Mouse (Mus musculus) C2C12 (cell line): Measurements from ENCODE around the gene Pcsk5.

Experiments
- CEBPB ChIP-seq: IDR thresholded peaks from one replicate; pipeline ENCODE4 v1.6.1; 2011; ENCODE audit warnings: low read depth, mild to moderate bottlenecking, control low read depth, moderate library complexity
- CTCF ChIP-seq: IDR thresholded peaks from one replicate; pipeline ENCODE4 v1.5.1; 2011; ENCODE audit not compliant: control insufficient read depth, insufficient read depth, insufficient read length
- MAX ChIP-seq: IDR thresholded peaks from one replicate; pipeline ENCODE4 v1.6.1; 2011; ENCODE audit warnings: mild to moderate bottlenecking, control low read depth
- MYOG ChIP-seq: IDR thresholded peaks from one replicate; pipeline ENCODE4 v1.6.1; 2011; ENCODE audit not compliant: control insufficient read depth, insufficient read length; ENCODE audit errors: extremely low read depth
- USF1 ChIP-seq: IDR thresholded peaks from one replicate; pipeline ENCODE4 v1.6.1; 2011; ENCODE audit warnings: low read depth, mild to moderate bottlenecking, control low read depth, moderate library complexity

DNA sequence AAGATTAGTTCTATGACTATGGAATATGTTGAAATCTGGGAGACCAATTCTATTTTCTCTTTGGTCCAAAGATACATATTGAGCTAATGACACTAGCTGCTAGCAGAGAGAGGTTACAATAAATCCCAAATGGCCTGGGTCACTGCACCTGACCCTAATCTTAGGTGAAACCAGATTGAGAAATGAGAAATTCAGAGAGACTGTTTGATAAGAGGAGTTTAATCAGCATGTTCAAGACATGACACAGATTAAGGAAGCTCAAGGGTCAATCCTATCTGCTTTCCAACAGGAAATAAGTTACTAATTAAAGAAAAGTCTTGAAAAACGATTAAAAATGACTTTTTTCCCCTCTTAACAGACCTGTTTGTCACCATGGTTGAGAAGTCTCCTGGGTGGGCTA lies 96.0 kb downstream of the Pcsk5 start:
- TF ChIP-seq CTCF: no peak
- TF ChIP-seq MAX: no peak
- TF ChIP-seq USF1: no peak
- TF ChIP-seq CEBPB: no peak
- no peak for TF ChIP-seq MYOG
